Comparison of ENCODE assay signal across 9 mouse cellular contexts in genomic region chr2:163595119-163595518, GRCm38 (mm10). TPM values are rescaled to one million over a fixed set of nuclear protein-coding genes. Genes with fewer than 3 reads are reported as not detected.
DNase-seq lines count a peak whose midpoint lies in the region; ATAC-seq and TF ChIP-seq lines count a peak whose summit lies in the region.
"Had no signal": no experiment of that assay in that cellular context is flagged by ENCODE, and none has a peak within 500 bp of the region (broad histone marks: within the 10 kb centered on the region; RNA-seq: fewer than 3 reads in every experiment).

No protein-coding gene starts in this region.

- TF ChIP-seq EP300 in liver, postnatal 0 days (IDR thresholded peaks at IDR 0.05; ENCODE audit: low read depth): no peak

- no peak for ATAC-seq in liver, postnatal 0 days
- no peak for ATAC-seq in erythroblast, adult 5-6 weeks (replicated peaks; ENCODE audit: low FRiP score, poor library complexity, severe bottlenecking)
- ATAC-seq: forebrain, embryonic 14.5 days had no signal

- peaks cover 45% of the 10 kb centered on the region for H3K4me1 ChIP-seq in liver, postnatal 0 days (ENCODE audit: insufficient read depth)

- no peak for TF ChIP-seq CTCF in liver, postnatal 0 days (IDR thresholded peaks at IDR 0.05; ENCODE audit: low read depth)

- no peak overlapping the region for H3K4me3 ChIP-seq in liver, postnatal 0 days (ENCODE audit: low read depth, low read length)

- H3K9me3 ChIP-seq in liver, postnatal 0 days (ENCODE audit: low read length): no peaks in the 10 kb centered on the region

- H3K4me2 ChIP-seq in liver, postnatal 0 days (ENCODE audit: low read depth, low read length): no peak overlapping the region

- no peaks in the 10 kb centered on the region for H3K27me3 ChIP-seq in liver, postnatal 0 days (ENCODE audit: insufficient read depth, low read length)

- intact Hi-C loops in heart, postnatal 36 days (cut with DNase I): no loop called here

- H3K36me3 ChIP-seq in liver, postnatal 0 days (replicated peaks; ENCODE audit: insufficient read depth, low read length): no peaks in the 10 kb centered on the region

- WGBS in liver, postnatal 0 days (ENCODE audit: insufficient replicate concordance): 32% methylated on average over 2 of the region's 2 CpGs

- DNase-seq in 416B (ENCODE audit: low read depth): peak; percentile 41
- DNase-seq in NIH3T3 (ENCODE audit: low read depth): peak; percentile 14
- DNase-seq in heart, postnatal 36 days: peak; percentile 39 to 54
- no peak for DNase-seq in liver, postnatal 0 days
- no peak for DNase-seq in embryo, embryonic 10.5 days (ENCODE audit: low spot score)
- no peak for DNase-seq in cerebellum, postnatal 14 days
- DNase-seq: cerebellum, adult 8-10 months had no signal

- no peak overlapping the region for H3K9ac ChIP-seq in liver, postnatal 0 days (replicated peaks)

- peak overlapping the region; percentile 95 for H3K27ac ChIP-seq in liver, postnatal 0 days (ENCODE audit: low read depth)

RNA-seq across cellular contexts. Expression of gene Ttpal, which starts 7.0 kb away (rescaled TPM):
- 10 to 100 TPM in 1 of 2 experiments, 1 to 10 TPM in 1; 9.9 to 11.6 TPM for total RNA-seq in heart, postnatal 36 days (2021)
- polyA plus RNA-seq in liver, postnatal 0 days (2015; fragmentation: Nextera tagmentation; extraction: Ambion mirVana): 6.7 and 9.5 TPM in 2 replicates
- total RNA-seq in erythroblast, adult 5-6 weeks (2015; ENCODE audit: low replicate concordance): 6.5 and 10.0 TPM in 2 replicates
- 5.5 and 8.8 TPM in 2 replicates for total RNA-seq in erythroblast, adult 5-6 weeks (2017; ENCODE audit: low replicate concordance)

RNA-seq across cellular contexts. Expression of gene Serinc3, which starts 49.8 kb away (rescaled TPM):
- total RNA-seq in heart, postnatal 36 days (2021): 100 to 1,000 TPM; 316 to 421 TPM
- polyA plus RNA-seq in liver, postnatal 0 days (2015; fragmentation: Nextera tagmentation; extraction: Ambion mirVana): 79.9 and 92.7 TPM in 2 replicates
- total RNA-seq in erythroblast, adult 5-6 weeks (2015; ENCODE audit: low replicate concordance): 1,365 and 1,400 TPM in 2 replicates
- 1,814 and 2,055 TPM in 2 replicates for total RNA-seq in erythroblast, adult 5-6 weeks (2017; ENCODE audit: low replicate concordance)

Comparison
In these comparisons a context has a peak if more than half of its experiments do, and no peak if none do; other contexts are left out.
1. DNase-seq: peak in 416B (single experiment), NIH3T3 (single experiment) and heart, postnatal 36 days (2 of 2); none in liver, postnatal 0 days (single experiment), embryo, embryonic 10.5 days (single experiment) and cerebellum, postnatal 14 days (0 of 2).